Mouse (Mus musculus) kidney, embryonic 15.5 days (tissue): ENCODE data around the gene Hist1h1e. TPM values are rescaled to one million over a fixed set of nuclear protein-coding genes. Genes with fewer than 3 reads are reported as not detected.

Source experiments
- microRNA-seq: library from miRNA; unstranded; fragments of <30 nt; microRNA quantifications from one replicate; pipeline ENCODE4, GENCODE M21; 2016
- polyA plus RNA-seq: library from polyadenylated mRNA; unstranded; fragments of >200 nt; fragmentation: Nextera tagmentation; extraction: Ambion mirVana; gene quantifications from 2 replicates; pipeline ENCODE4 v1.2.1, GENCODE M21; 2015

Gene Hist1h1e
- polyA plus RNA-seq, 1 experiment from 2014 or later, result 19.7 TPM

Small RNA genes within 50 kb of the gene (microRNA-seq; reads per million reads assigned to microRNA genes)
- gene Gm44359, result not detected
- gene Gm44394, result not detected

Other genes with a start within 250 kb of the Hist1h1e start
- 13.5 and 13.7 TPM in 2 replicates for gene Abt1, start 198.7 kb downstream of the Hist1h1e start, polyA plus RNA-seq
- 0.08 and 0.12 TPM in 2 replicates for gene Btn1a1, start 156.7 kb downstream of the Hist1h1e start, polyA plus RNA-seq
- 0.55 and 0.71 TPM in 2 replicates for gene Btn2a2, start 133.7 kb downstream of the Hist1h1e start, polyA plus RNA-seq
- gene Hist1h4h, start 91.5 kb downstream of the Hist1h1e start, polyA plus RNA-seq, result 7.5 and 7.8 TPM in 2 replicates
- gene Hist1h2af, start 88.7 kb downstream of the Hist1h1e start, polyA plus RNA-seq, result 3.3 and 7.3 TPM in 2 replicates
- 6.6 and 6.9 TPM in 2 replicates for gene Hist1h3g, start 87.1 kb downstream of the Hist1h1e start, polyA plus RNA-seq
- 0.91 and 1.1 TPM in 2 replicates for gene Hist1h2bh, start 79.2 kb downstream of the Hist1h1e start, polyA plus RNA-seq
- gene Hist1h3f, start 78.5 kb downstream of the Hist1h1e start, polyA plus RNA-seq, result 0.86 and 1.3 TPM in 2 replicates
- gene Hist1h4f, start 70.9 kb downstream of the Hist1h1e start, polyA plus RNA-seq, result 0.96 and 1.3 TPM in 2 replicates
- gene Hist1h1d, start 69.3 kb downstream of the Hist1h1e start, polyA plus RNA-seq, result 0.66 and 0.67 TPM in 2 replicates
- gene Hist1h3e, start 60.2 kb downstream of the Hist1h1e start, polyA plus RNA-seq, result 6.5 and 6.7 TPM in 2 replicates
- gene Hist1h2ae, start 51.3 kb downstream of the Hist1h1e start, polyA plus RNA-seq, result 84.7 and 118 TPM in 2 replicates
- 10.6 and 10.9 TPM in 2 replicates for gene Hist1h2bg, start 51.2 kb downstream of the Hist1h1e start, polyA plus RNA-seq
- 6.0 and 6.9 TPM in 2 replicates for gene Hist1h2bf, start 48.4 kb downstream of the Hist1h1e start, polyA plus RNA-seq
- 3.6 TPM in 2 replicates for gene Hist1h2ad, start 48.2 kb downstream of the Hist1h1e start, polyA plus RNA-seq
- 6.5 and 7.5 TPM in 2 replicates for gene Hist1h3d, start 46.8 kb downstream of the Hist1h1e start, polyA plus RNA-seq
- gene Hist1h4d, start 41.0 kb downstream of the Hist1h1e start, polyA plus RNA-seq, result 123 and 142 TPM in 2 replicates
- gene Hist1h2be, start 1.4 kb downstream of the Hist1h1e start, polyA plus RNA-seq, result 3.1 and 3.7 TPM in 2 replicates
- 1.3 and 1.5 TPM in 2 replicates for gene Hist1h2ac, start 61.4 kb upstream of the Hist1h1e start, polyA plus RNA-seq
- 65.3 and 71.8 TPM in 2 replicates for gene Hist1h2bc, start 61.6 kb upstream of the Hist1h1e start, polyA plus RNA-seq
- gene Hist1h1t, start 73.3 kb upstream of the Hist1h1e start, polyA plus RNA-seq, result 0.31 TPM in 1 of 2 replicates, not detected in the other
- 7.5 and 8.5 TPM in 2 replicates for gene Hist1h4c, start 75.9 kb upstream of the Hist1h1e start, polyA plus RNA-seq
- gene Hfe, start 88.3 kb upstream of the Hist1h1e start, polyA plus RNA-seq, result 6.4 and 7.7 TPM in 2 replicates
- gene Hist1h1c, start 116.2 kb upstream of the Hist1h1e start, polyA plus RNA-seq, result 24.1 and 27.2 TPM in 2 replicates
- gene Hist1h3c, start 123.0 kb upstream of the Hist1h1e start, polyA plus RNA-seq, result 12.6 and 13.5 TPM in 2 replicates
- gene Hist1h2bb, start 124.2 kb upstream of the Hist1h1e start, polyA plus RNA-seq, result 3.8 and 4.5 TPM in 2 replicates
- gene Hist1h2ab, start 128.6 kb upstream of the Hist1h1e start, polyA plus RNA-seq, result 39.2 and 44.8 TPM in 2 replicates
- gene Hist1h3b, start 129.7 kb upstream of the Hist1h1e start, polyA plus RNA-seq, result 10.8 and 11.3 TPM in 2 replicates
- gene Hist1h4b, start 134.5 kb upstream of the Hist1h1e start, polyA plus RNA-seq, result 5.4 and 6.4 TPM in 2 replicates
- gene Hist1h4a, start 138.7 kb upstream of the Hist1h1e start, polyA plus RNA-seq, result 0.35 TPM in 1 of 2 replicates, not detected in the other
- gene Hist1h3a, start 139.8 kb upstream of the Hist1h1e start, polyA plus RNA-seq, result 8.0 and 9.4 TPM in 2 replicates
- 2.3 and 3.1 TPM in 2 replicates for gene Hist1h1a, start 141.1 kb upstream of the Hist1h1e start, polyA plus RNA-seq
- gene Trim38, start 147.4 kb upstream of the Hist1h1e start, polyA plus RNA-seq, result not detected in 2 replicates
- 0.10 and 0.12 TPM in 2 replicates for gene Slc17a2, start 184.4 kb upstream of the Hist1h1e start, polyA plus RNA-seq
- gene Slc17a3, start 216.9 kb upstream of the Hist1h1e start, polyA plus RNA-seq, result 3.4 and 4.0 TPM in 2 replicates
- 9.3 TPM in 2 replicates for gene Slc17a1, start 245.2 kb upstream of the Hist1h1e start, polyA plus RNA-seq